Mouse (Mus musculus) heart, postnatal 0 days (tissue): Measurements from ENCODE around the gene Cacng5.
A peak's percentile ranks its signal among the peaks of the same experiment; 100 is the strongest.

Source experiments
- CTCF ChIP-seq: IDR thresholded peaks from 2 replicates; pipeline ENCODE4 v1.5.1; 2016; ENCODE audit warnings: antibody characterized with exemption, control low read depth, low read depth
- EP300 ChIP-seq: IDR thresholded peaks from 2 replicates; pipeline ENCODE4 v1.6.1; 2016; ENCODE audit warnings: antibody characterized with exemption, low read depth

DNA sequence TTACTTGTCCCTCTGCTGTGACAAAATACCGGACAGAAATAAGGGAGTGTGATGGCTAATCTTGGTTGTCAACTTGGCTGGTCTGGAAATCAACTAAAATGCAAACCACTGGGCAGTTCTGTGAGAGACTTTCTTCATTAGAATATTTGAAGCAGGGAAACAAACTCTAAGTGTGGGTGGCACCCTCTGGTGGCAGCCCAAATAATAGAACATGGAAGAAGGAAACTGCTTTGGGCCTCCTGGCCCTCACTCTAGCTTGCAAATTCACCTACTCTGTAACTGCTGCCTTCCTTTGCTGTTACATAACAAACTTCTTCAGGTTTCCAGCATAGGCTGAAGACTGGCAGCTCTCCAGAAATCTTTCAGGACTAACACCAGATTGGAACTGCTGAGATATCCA lies 61.8 kb downstream of the Cacng5 start:
- no peak for TF ChIP-seq EP300
- TF ChIP-seq CTCF, result peak; percentile 56
